Mouse (Mus musculus) layer of hippocampus, postnatal 14 days (tissue): ENCODE data around the gene Sar1a. TPM values are rescaled to one million over a fixed set of nuclear protein-coding genes. Genes with fewer than 3 reads are reported as not detected.

Source experiments
- DNase-seq, 2 experiments: peaks; one replicate each; pipeline ENCODE4 v3.0.0; 2021 to 2022; ENCODE audit warnings: low spot score in 2 of 2, mixed read lengths in 1 of 2
- long read RNA-seq, 2 experiments: library from polyadenylated mRNA; stranded (forward); transcript quantifications; one replicate each; pipeline ENCODE4 v2.0.0; 2021
- total RNA-seq, 2 experiments: library from RNA; stranded (reverse); gene quantifications; 2 replicates each; pipeline ENCODE4 v1.2.3; 2021

Sar1a gene
- total RNA-seq = 100 to 1,000 TPM; 118 to 121 TPM
- long read RNA-seq, experiment 1, transcript Sar1a-201 (7 exons, 2,613 nt) = major isoform, 225 of 242 reads
- long read RNA-seq, experiment 1, partial matches to known transcripts = 3 of 242 reads
- long read RNA-seq, experiment 1, other reads (novel, unspliced or antisense) = 12 of 242 reads
- long read RNA-seq, experiment 2, transcript Sar1a-201 (7 exons, 2,613 nt) = major isoform, 270 of 293 reads
- long read RNA-seq, experiment 2, partial matches to known transcripts = 2 of 293 reads
- long read RNA-seq, experiment 2, other reads (novel, unspliced or antisense) = 19 of 293 reads

- DNase-seq = peak; percentile 97 to 98
Measured at GRCm38 (mm10) chr10:61680015-61680913, at the start of gene Sar1a. Gene Sar1a, plus strand, starts transcription at chr10:61680299.

GRCm38 (mm10) chr10:61632445-61632844, 47.7 kb upstream of the Sar1a start:
- DNase-seq = no peak

GRCm38 (mm10) chr10:61637055-61637454, 43.0 kb upstream of the Sar1a start:
- DNase-seq = no peak

- DNase-seq = no peak
Measured at GRCm38 (mm10) chr10:61640363-61640762, 39.7 kb upstream of the Sar1a start.

- DNase-seq = no peak
Measured at GRCm38 (mm10) chr10:61646557-61646956, 33.5 kb upstream of the Sar1a start.

- DNase-seq = peak; percentile 77 to 85
Measured at GRCm38 (mm10) chr10:61647790-61648736, 32.0 kb upstream of the Sar1a start, which contains the start of gene Ppa1. Gene Ppa1, plus strand, starts transcription at chr10:61648552.

GRCm38 (mm10) chr10:61648737-61649645, 31.1 kb upstream of the Sar1a start:
- no peak for DNase-seq

- DNase-seq = no peak
Measured at GRCm38 (mm10) chr10:61654105-61654504, 26.0 kb upstream of the Sar1a start.

- no peak for DNase-seq
Measured at GRCm38 (mm10) chr10:61654691-61655090, 25.4 kb upstream of the Sar1a start.

GRCm38 (mm10) chr10:61655188-61655587, 24.9 kb upstream of the Sar1a start:
- no peak for DNase-seq

GRCm38 (mm10) chr10:61656928-61657882, 22.9 kb upstream of the Sar1a start:
- no peak for DNase-seq

GRCm38 (mm10) chr10:61657985-61658384, 22.1 kb upstream of the Sar1a start:
- DNase-seq = no peak

- no peak for DNase-seq
Measured at GRCm38 (mm10) chr10:61661887-61662286, 18.2 kb upstream of the Sar1a start.

GRCm38 (mm10) chr10:61662391-61662988, 17.6 kb upstream of the Sar1a start:
- DNase-seq = peak in 1 of 2 experiments; percentile 20

GRCm38 (mm10) chr10:61665111-61665510, 15.0 kb upstream of the Sar1a start:
- DNase-seq = no peak

- DNase-seq = no peak
Measured at GRCm38 (mm10) chr10:61665651-61666050, 14.4 kb upstream of the Sar1a start.

GRCm38 (mm10) chr10:61669289-61669688, 10.8 kb upstream of the Sar1a start:
- DNase-seq = peak in 1 of 2 experiments; percentile 54

GRCm38 (mm10) chr10:61669896-61670295, 10.2 kb upstream of the Sar1a start:
- no peak for DNase-seq
